Mouse (Mus musculus): ENCODE measurements around the gene Qrich1.

DNA sequence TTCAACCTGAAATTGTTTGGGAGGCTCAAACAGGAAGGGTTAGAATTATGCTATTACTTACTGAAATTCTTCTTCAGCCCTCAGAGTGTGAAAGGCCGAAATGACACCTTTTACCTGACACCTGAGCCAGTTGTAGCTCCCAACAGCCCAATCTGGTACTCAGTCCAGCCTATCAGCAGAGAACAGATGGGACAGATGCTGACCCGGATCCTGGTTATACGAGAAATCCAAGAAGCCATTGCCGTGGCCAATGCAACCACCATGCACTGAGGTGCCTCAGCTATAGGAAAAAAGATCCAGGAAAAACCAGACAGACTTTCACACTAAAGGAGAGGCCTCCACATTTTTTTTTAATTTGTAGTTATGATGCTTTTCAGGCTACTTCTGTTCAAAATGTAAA is 42.6 kb downstream of the Qrich1 start:
- TF ChIP-seq CTCF (conservative IDR thresholded peaks at IDR 0.05; ENCODE audit: low read length) (no peak), NANOG (IDR thresholded peaks at IDR 0.05; ENCODE audit: borderline replicate concordance, low read length) (no peak)
